Mouse (Mus musculus) neural tube, embryonic 12.5 days (tissue): ENCODE results near the gene Micu1. TPM values are rescaled to one million over a fixed set of nuclear protein-coding genes. Genes with fewer than 3 reads are reported as not detected.

ENCODE experiments used
- ATAC-seq: fragments of 200-750 bp; cut with Nextera tagmentation; 2 replicates; pipeline ENCODE4 v1.8.0; 2017; ENCODE audit warnings: low read depth, mild to moderate bottlenecking, moderate TSS enrichment, moderate library complexity; ENCODE audit not compliant: low FRiP score
- H3K27ac ChIP-seq: fragments of 300-500 bp; sonication (generic); 2 replicates; pipeline ENCODE4 v1.5.1; 2016
- H3K27me3 ChIP-seq: fragments of 300-500 bp; sonication (generic); replicated peaks from 2 replicates; pipeline ENCODE4 v1.6.1; 2016; ENCODE audit warnings: mild to moderate bottlenecking
- H3K36me3 ChIP-seq: fragments of 300-500 bp; sonication (generic); 2 replicates; pipeline ENCODE4 v1.6.1; 2016; ENCODE audit warnings: mild to moderate bottlenecking
- H3K4me1 ChIP-seq: fragments of 300-500 bp; sonication (generic); 2 replicates; pipeline ENCODE4 v1.6.1; 2016
- H3K4me2 ChIP-seq: fragments of 300-500 bp; sonication (generic); replicated peaks from 2 replicates; pipeline ENCODE4 v1.6.1; 2016; ENCODE audit warnings: mild to moderate bottlenecking
- H3K4me3 ChIP-seq: fragments of 300-500 bp; sonication (generic); 2 replicates; pipeline ENCODE4 v1.5.1; 2016
- H3K9ac ChIP-seq: fragments of 300-500 bp; sonication (generic); 2 replicates; pipeline ENCODE4 v1.6.1; 2016; ENCODE audit warnings: mild to moderate bottlenecking
- H3K9me3 ChIP-seq: fragments of 300-500 bp; sonication (generic); 2 replicates; pipeline ENCODE4 v1.6.1; 2016; ENCODE audit warnings: mild to moderate bottlenecking
- WGBS: fragments of 180-500 bp; shearing (Covaris S2); methylation state at CpG from one replicate; pipeline ENCODE4 v1.1.7; 2016; 5-methylcytosine and 5-hydroxymethylcytosine counted together
- polyA plus RNA-seq: library from polyadenylated mRNA; unstranded; fragments of >200 nt; fragmentation: Nextera tagmentation; extraction: Ambion mirVana; gene quantifications from 2 replicates; pipeline ENCODE4 v1.2.1, GENCODE M21; 2016

The Micu1 gene
- polyA plus RNA-seq, 1 experiment from 2014 or later: 75.6 TPM

DNA sequence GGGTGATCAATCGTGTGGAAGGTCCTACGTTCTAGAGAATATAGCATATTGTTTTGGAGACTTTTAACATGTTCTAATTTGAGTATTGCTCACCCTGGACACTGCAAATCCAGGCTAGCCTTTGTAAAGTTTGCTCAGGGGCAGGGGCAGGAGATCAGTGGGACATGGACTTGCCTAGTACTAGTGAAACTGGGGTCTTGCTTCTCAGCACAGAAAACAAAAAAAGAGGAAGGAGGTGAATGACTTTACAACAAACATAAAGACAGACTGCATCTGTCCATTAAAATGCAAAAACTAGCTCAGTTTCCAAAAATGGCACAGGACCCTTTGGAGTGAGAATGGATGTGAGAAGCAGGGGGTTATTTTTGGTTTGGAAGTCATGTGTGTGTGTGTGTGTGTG lies 8.2 kb upstream of the Micu1 start:
- Histone ChIP-seq H3K9ac (no peak overlapping the region), H3K36me3 (no peaks in the 10 kb centered on the region), H3K27ac (no peak overlapping the region), H3K27me3 (no peaks in the 10 kb centered on the region), H3K4me3 (no peak overlapping the region), H3K4me1 (no peaks in the 10 kb centered on the region), H3K9me3 (no peaks in the 10 kb centered on the region), H3K4me2 (no peak overlapping the region)
- no peak for ATAC-seq
- WGBS: 78% methylated on average over 2 of the region's 2 CpGs

DNA sequence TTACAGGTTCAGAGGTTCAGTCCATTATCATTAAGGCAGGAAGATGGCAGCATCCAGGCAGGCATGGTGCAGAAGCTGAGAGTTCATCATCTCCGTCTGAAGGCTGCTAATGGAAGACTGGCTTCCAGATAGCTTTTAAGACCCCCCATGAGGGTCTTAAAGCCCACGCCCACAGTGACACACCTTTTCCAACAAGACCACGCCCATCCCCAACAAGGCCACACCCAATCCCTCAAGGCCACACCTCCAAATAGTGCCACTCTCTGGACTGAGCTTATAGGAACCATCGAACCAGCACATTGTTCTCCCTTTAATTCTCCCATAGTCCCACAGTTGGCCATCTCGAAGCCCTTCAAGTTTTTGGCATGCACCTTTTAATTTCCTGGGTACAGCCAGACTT lies 2.8 kb upstream of the Micu1 start:
- Histone ChIP-seq H3K36me3 (no peaks in the 10 kb centered on the region), H3K9ac (no peak overlapping the region), H3K9me3 (no peaks in the 10 kb centered on the region), H3K27ac (no peak overlapping the region), H3K27me3 (no peaks in the 10 kb centered on the region), H3K4me1 (peaks cover 8% of the 10 kb centered on the region; the same call in 1 of the 2 replicates), H3K4me3 (no peak overlapping the region), H3K4me2 (no peak overlapping the region)
- 81% methylated on average over 5 of the region's 5 CpGs for WGBS
- no peak for ATAC-seq

DNA sequence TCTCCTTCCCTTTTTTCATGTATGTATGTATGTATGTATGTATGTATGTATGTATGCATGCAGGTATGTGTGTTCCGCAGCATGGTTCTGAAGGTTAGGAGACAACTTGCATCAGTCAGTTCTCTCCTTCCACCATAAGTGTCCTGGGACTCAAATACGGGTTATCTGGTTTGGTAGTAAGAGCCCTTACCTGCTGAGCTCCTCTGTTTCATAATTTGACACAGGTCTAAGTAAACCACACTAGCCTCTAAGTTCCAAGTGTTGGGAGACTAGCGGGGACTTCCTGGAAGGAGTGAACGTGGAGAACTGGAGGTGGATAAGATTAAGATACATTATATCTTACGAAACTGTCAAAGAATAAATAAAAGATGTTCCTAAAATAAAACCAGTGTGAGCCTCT lies 472 bp upstream of the Micu1 start:
- Histone ChIP-seq H3K27ac (no peak overlapping the region), H3K36me3 (no peaks in the 10 kb centered on the region), H3K4me2 (peak overlapping the region; percentile 76), H3K4me3 (peak overlapping the region; percentile 67; the same call in 1 of the 2 replicates), H3K9me3 (no peaks in the 10 kb centered on the region), H3K9ac (no peak overlapping the region), H3K4me1 (peaks cover 8% of the 10 kb centered on the region; the same call in 1 of the 2 replicates), H3K27me3 (no peaks in the 10 kb centered on the region)
- 55% methylated on average over 5 of the region's 5 CpGs for WGBS
- peak; percentile 1; the same call in 1 of the 2 replicates for ATAC-seq

DNA sequence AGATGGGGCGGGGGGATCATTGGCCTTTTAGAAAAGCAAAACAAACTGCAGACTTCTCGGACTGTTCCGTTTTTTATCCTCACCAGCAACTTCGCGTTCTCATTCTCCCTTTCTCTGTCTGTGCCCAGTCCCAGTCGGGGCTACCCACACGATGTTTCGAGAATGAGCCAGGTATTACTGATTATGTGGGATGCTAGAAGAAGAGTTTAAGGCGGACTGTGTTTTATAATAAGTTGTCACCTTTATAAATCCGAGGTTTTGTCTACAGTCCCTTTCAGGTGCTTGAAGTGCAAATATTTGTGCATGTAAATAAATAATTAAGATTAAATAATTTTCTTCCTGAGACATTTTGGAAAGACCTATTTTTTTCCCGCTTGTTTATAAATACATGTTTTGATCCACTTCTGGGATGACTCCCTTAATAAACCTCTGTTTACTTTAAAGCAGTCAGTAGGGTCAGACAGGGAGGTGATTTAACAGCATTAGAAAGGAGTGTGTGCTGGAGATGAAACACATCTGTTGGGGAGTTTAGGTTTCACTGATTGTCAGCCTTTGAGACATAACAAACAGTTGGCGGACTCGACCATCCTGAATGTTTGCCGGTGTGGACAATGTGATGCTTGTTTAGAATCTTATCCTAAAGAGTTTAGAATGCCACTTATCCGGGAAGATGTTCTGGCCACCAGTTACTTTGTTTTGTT lies 933 bp downstream of the Micu1 start:
- H3K9me3 ChIP-seq: no peaks in the 10 kb centered on the region
- 0 out of 2 replicates have a peak, but pooled peaks have one; percentile 14 for ATAC-seq
- H3K27ac ChIP-seq: no peak overlapping the region
- H3K27me3 ChIP-seq: no peaks in the 10 kb centered on the region
- peaks cover 8% of the 10 kb centered on the region; the same call in 1 of the 2 replicates for H3K4me1 ChIP-seq
- WGBS: 17% methylated on average over 15 of the region's 15 CpGs
- H3K9ac ChIP-seq: peak overlapping the region; percentile 65
- no peaks in the 10 kb centered on the region for H3K36me3 ChIP-seq
- peak overlapping the region; percentile 67 for H3K4me3 ChIP-seq
- H3K4me2 ChIP-seq: peak overlapping the region; percentile 76

DNA sequence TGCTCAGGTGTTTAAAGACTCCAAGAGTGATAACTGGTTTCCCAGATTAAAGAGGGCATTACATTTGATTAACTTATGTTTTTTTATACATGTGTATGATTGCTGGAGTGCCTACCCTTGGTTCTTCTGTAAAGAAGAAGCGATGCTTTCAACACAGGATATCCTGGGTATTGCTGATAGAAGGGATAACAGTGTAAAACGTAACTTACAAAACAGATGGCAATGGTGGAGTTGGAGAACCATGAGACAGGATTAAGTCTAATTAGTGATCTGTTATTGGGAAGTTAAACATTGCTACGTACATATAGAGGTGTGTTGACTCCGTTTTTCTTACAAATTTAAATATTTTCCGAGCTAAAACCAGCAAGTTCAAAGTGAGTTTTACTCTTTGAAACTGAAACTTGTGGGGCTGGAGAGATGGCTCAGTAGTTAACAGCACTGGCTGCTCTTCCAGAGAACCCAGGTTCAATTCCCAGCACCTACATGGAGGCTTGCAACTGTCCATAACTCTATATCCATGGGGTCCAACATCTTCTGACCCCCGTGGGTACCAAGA lies 4.8 kb downstream of the Micu1 start:
- Histone ChIP-seq H3K36me3 (no peaks in the 10 kb centered on the region; the same call in none of the 2 replicates), H3K27ac (no peak overlapping the region), H3K9ac (no peak overlapping the region), H3K4me3 (no peak overlapping the region), H3K4me1 (peaks cover 8% of the 10 kb centered on the region; the same call in 1 of the 2 replicates), H3K9me3 (no peaks in the 10 kb centered on the region), H3K4me2 (no peak overlapping the region), H3K27me3 (no peaks in the 10 kb centered on the region)
- ATAC-seq: no peak
- 92% methylated on average over 6 of the region's 6 CpGs for WGBS

DNA sequence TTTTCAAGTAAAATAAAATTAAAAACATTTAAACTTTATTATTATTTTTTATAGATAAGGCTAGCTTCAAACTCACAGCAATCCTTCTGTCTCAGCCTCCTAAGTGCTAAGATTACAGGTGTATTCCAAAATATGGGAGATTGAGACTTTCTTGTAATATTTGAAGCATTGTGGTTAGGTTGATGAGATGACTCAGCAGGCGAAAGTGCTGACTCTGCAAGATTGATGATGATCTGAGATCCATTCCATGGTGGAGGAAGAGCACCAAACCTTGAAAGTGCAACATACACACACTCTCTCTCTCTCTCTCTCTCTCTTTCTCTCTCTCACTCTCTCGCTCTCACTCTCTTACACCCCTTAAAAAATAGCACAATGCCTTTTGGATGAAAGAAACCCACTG lies 5.3 kb downstream of the Micu1 start:
- Histone ChIP-seq H3K4me1 (peaks cover 8% of the 10 kb centered on the region; the same call in 1 of the 2 replicates), H3K4me3 (no peak overlapping the region), H3K27me3 (no peaks in the 10 kb centered on the region), H3K27ac (no peak overlapping the region), H3K4me2 (no peak overlapping the region), H3K9me3 (no peaks in the 10 kb centered on the region), H3K36me3 (no peaks in the 10 kb centered on the region; the same call in none of the 2 replicates), H3K9ac (no peak overlapping the region)
- 95% methylated on average over 2 of the region's 2 CpGs for WGBS
- no peak for ATAC-seq

DNA sequence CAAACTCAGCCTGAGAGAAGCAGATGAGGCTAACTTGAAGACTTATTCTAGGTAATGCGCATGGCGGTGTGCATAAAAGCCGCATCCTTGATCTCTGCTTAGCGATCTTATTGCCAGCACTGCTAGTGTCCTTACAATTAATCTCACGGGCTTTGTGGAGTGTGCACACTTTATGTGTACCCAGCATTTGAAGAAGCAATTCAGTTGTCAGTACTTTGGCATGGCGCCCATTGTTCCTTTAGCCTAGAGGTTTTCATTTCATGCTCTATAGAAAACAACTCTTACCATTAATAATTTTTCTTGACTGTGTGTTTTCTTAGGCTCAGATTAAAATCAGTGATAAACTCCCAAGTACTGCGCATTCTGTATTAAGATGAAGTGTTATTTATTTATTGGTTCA lies 7.0 kb downstream of the Micu1 start:
- no peaks in the 10 kb centered on the region; the same call in 1 of the 2 replicates for H3K4me1 ChIP-seq
- WGBS: 84% methylated on average over 7 of the region's 7 CpGs
- H3K4me3 ChIP-seq: no peak overlapping the region
- H3K27me3 ChIP-seq: no peaks in the 10 kb centered on the region
- H3K4me2 ChIP-seq: no peak overlapping the region
- H3K36me3 ChIP-seq: no peaks in the 10 kb centered on the region; the same call in none of the 2 replicates
- no peak overlapping the region for H3K9ac ChIP-seq
- no peak overlapping the region for H3K27ac ChIP-seq
- ATAC-seq: no peak
- H3K9me3 ChIP-seq: no peaks in the 10 kb centered on the region

DNA sequence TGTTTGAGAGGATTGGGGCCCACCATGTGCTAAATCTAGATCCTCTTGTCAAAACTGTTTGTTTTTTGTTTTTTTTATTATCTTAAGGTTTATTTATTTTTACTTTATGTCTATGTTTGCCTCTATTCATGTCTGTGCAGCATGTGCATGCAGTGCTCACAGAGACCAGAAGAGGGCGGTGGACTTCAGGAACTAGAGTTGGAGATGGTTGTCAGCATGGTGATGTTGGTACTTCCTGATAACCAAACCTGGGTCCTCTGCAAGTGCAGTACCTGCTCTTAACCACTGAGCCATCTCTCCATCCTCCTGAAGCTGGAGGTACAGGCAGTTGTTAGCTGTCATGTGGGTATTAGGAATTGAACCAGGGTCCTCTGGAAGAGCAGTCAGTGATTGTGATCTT lies 8.0 kb downstream of the Micu1 start:
- Histone ChIP-seq H3K4me2 (no peak overlapping the region), H3K27ac (no peak overlapping the region), H3K36me3 (no peaks in the 10 kb centered on the region; the same call in none of the 2 replicates), H3K4me3 (no peak overlapping the region), H3K9me3 (no peaks in the 10 kb centered on the region), H3K9ac (no peak overlapping the region), H3K27me3 (no peaks in the 10 kb centered on the region), H3K4me1 (peaks cover 3% of the 10 kb centered on the region; the same call in 1 of the 2 replicates)
- WGBS: 92% methylated on average over 1 of the region's 1 CpGs
- no peak for ATAC-seq

DNA sequence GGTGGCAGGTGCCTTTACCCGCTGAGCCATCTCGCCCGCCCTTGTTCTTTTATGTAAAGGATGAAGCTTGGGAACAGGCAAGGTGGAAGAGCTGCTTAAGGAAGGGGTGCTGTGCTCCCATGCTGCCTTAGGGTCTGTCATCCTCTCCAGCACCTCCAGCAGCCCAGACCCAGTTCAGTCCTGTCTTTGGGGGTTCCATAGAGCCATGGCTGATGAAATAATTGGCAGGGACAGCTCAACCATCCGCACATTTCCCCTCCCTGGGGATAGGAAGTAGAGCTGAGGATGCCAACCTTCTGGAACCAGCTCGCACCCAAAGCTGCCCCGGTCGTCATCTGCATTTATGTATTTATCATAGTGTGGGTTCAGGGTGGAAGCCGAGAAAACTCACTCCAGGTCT lies 9.8 kb downstream of the Micu1 start:
- Histone ChIP-seq H3K9me3 (no peaks in the 10 kb centered on the region), H3K4me3 (no peak overlapping the region), H3K9ac (no peak overlapping the region), H3K36me3 (no peaks in the 10 kb centered on the region; the same call in none of the 2 replicates), H3K4me1 (peaks cover 3% of the 10 kb centered on the region; the same call in 1 of the 2 replicates), H3K27me3 (no peaks in the 10 kb centered on the region), H3K4me2 (no peak overlapping the region), H3K27ac (no peak overlapping the region)
- ATAC-seq: no peak
- WGBS: 92% methylated on average over 8 of the region's 8 CpGs

DNA sequence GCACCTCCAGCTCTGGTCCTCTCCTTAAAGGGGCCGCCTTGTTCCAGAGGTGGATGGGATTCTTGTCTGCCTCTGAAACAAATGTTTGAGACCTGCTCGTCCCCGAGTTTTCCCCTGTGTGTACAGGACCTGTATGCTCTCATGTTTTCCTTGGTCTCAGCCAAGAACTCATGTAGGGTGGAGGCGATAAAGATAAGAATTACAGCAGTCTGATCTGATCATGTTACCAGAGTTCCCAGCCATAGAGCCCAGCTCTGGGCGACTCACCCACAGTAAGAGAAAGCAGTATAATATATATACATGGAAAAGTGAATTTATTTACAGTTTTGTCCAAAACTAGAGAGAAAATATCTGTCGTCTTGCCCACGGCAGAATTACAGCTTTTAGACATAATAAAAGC lies 17.7 kb downstream of the Micu1 start:
- Histone ChIP-seq H3K27me3 (no peaks in the 10 kb centered on the region), H3K4me2 (no peak overlapping the region), H3K36me3 (no peaks in the 10 kb centered on the region), H3K4me3 (no peak overlapping the region), H3K9ac (no peak overlapping the region), H3K27ac (no peak overlapping the region), H3K4me1 (peaks cover 4% of the 10 kb centered on the region; the same call in 1 of the 2 replicates), H3K9me3 (no peaks in the 10 kb centered on the region)
- no peak for ATAC-seq
- WGBS: 87% methylated on average over 7 of the region's 7 CpGs

DNA sequence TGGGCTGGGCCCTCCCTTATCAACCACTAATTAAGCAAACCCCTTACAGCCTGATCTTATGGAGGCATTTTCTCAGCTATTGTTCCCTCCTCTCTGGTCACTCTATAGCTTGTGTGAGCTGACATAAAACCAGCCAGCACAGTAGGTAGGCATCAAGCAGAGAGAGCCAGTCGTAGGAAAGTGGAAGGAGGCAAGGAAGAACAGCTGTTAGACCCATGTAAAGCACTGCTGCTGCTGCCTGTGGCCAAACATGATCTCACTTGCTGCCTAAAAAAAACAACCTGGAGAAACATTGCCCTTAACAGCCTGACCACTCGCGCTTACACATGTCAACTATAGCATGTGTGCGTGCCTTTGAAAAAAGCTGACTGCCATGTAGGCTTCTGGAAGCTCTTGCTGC lies 19.3 kb downstream of the Micu1 start:
- Histone ChIP-seq H3K4me3 (no peak overlapping the region), H3K27ac (no peak overlapping the region), H3K9ac (no peak overlapping the region), H3K27me3 (no peaks in the 10 kb centered on the region), H3K36me3 (no peaks in the 10 kb centered on the region), H3K4me1 (peaks cover 4% of the 10 kb centered on the region; the same call in 1 of the 2 replicates), H3K9me3 (no peaks in the 10 kb centered on the region), H3K4me2 (no peak overlapping the region)
- ATAC-seq: no peak
- 68% methylated on average over 4 of the region's 4 CpGs for WGBS

DNA sequence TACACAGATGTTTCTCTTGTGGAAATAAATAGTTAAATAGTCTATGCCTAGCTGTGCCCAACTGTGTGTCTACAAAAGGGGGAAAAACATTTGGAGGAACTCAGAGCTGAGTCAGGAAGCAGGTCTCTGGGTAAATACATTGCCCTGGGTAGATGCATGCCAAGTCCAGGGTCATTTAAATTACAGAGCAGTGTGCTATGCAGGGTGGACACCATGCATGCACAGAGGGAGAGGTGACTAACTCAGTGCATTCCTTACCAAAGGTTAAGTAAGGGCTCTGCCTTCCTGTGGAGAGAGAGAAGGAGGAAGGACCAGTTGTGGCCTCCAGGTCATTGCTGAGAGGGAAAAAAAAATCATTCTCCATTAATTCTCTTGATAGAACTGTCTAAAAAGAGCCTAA lies 22.4 kb downstream of the Micu1 start:
- no peak overlapping the region for H3K4me2 ChIP-seq
- no peak for ATAC-seq
- H3K9me3 ChIP-seq: no peaks in the 10 kb centered on the region
- H3K36me3 ChIP-seq: no peaks in the 10 kb centered on the region
- H3K4me3 ChIP-seq: no peak overlapping the region
- no peaks in the 10 kb centered on the region for H3K27me3 ChIP-seq
- no peak overlapping the region for H3K9ac ChIP-seq
- H3K27ac ChIP-seq: no peak overlapping the region
- no peaks in the 10 kb centered on the region; the same call in 1 of the 2 replicates for H3K4me1 ChIP-seq
